Mouse (Mus musculus) embryo, embryonic 10 days (tissue): ENCODE results near the gene S100a11.
"Not testable (repeated sequence)": the region's sequence is repeated elsewhere in the genome, so short reads cannot be mapped to it uniquely, and the experiment has no call there.

Experiments
- DNase-seq: peaks from one replicate; pipeline ENCODE4 v3.0.0-alpha.2; 2015; ENCODE audit warnings: low spot score

S100a11 gene

GRCm38 (mm10) chr3:93520330-93521193 is at the start of gene S100a11:
Gene S100a11, plus strand, starts transcription at chr3:93520488.
- DNase-seq, result peak; percentile 65

- DNase-seq, result no peak
Measured at GRCm38 (mm10) chr3:93480053-93480452, 40.2 kb upstream of the S100a11 start.

GRCm38 (mm10) chr3:93481982-93482616 is 38.2 kb upstream of the S100a11 start:
- DNase-seq, result peak; percentile 32

DNA sequence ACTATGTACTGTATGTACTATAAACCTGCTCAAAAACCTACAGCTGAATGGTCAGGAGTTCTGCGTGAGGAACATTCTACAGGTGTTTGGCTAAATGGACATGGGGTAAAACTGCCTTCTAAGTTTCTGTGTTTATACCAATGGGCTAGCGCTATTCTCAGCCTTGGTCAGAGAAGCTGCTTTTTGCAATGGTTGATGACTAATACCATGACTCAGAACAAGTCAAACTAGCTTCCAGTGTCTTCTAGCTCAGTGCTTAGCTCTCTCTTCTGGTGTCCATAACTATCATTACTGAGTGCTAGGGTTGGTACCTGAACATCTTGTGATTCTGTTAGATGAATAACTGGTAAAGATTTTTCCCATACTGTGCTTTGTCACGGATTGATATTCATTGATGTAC is 34.7 kb upstream of the S100a11 start:
- DNase-seq, result no peak

DNA sequence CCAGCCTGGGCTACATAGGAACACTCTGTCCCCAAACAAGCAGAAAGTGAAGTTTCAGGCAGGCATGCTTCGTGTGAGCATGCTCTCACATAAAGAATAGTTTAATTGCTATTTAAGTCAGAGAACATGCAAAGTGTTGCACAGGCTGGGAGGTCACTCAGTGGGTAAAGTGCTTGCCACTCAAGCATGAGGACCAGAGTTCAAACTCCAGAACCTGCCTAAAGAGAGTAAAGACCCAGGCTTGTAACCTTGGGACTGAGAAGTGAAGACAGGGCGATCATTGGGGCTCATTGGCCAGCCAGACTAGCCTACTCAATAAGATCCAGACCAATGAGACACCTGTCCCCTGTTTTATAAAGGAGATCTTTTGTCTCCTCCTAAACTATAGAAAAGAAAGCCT is 31.7 kb upstream of the S100a11 start:
- DNase-seq, result no peak

DNA sequence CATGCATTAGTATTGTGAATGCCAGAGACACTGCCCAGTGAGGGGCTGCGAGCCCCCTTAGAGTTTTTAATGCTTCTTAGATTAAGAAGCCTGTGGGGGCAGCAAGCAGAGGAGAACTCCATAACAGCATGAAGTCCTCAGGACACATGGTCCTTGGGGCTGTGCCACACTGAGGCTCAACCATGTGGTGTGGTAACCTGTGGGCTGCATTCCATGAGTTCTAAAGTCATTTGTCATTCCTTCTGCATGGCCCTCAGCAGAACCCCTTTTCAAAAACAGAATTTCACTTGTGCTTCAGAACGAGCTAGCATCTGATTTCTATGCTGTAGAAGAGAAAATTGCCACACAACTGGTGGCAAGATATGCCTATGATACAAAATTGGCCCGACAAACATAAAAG is 28.1 kb upstream of the S100a11 start:
- no peak for DNase-seq

DNA sequence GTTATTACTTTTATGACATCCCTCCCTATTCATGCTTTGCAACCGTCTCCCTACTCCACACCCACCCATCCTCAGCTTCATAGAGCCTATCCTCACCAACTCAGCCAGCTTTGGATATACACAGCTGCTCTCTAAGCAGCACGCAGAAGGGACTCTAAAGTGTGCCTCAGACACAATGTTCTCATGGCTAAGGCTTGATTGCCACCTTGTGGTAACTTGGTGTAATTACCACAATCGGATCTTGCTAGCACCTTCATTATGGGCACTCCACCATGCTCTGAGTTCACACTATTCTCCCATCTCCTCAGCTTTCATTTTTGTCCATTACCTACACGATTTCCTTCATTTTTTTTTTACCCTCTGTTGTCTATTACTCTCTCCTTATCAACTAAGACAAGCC is 26.3 kb upstream of the S100a11 start:
- peak; percentile 92 for DNase-seq

GRCm38 (mm10) chr3:93494774-93495173 is 25.5 kb upstream of the S100a11 start:
- DNase-seq, result not testable (repeated sequence)

DNA sequence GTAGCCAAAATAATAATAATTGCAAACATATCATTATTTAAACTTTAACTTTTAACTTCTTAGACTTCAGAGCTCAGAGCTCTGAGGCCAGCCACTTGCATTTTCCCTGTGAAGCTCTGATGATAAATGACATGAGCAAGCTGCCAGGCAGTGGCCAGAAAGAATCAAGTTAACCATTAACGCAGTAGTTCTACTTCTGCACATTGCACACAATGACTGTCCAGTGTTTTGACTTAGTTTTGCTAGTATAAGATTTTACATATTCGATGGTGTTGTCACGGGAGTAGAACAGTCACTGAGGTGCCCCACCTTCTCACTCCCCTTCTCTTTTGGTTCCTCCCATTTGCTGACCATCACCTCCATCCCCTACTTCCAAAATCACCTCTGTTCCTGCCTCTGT is 23.2 kb upstream of the S100a11 start:
- DNase-seq, result no peak

- no peak for DNase-seq
Measured at GRCm38 (mm10) chr3:93499129-93499528, 21.2 kb upstream of the S100a11 start.

GRCm38 (mm10) chr3:93504536-93505189 is 15.6 kb upstream of the S100a11 start:
- DNase-seq, result peak; percentile 13

DNA sequence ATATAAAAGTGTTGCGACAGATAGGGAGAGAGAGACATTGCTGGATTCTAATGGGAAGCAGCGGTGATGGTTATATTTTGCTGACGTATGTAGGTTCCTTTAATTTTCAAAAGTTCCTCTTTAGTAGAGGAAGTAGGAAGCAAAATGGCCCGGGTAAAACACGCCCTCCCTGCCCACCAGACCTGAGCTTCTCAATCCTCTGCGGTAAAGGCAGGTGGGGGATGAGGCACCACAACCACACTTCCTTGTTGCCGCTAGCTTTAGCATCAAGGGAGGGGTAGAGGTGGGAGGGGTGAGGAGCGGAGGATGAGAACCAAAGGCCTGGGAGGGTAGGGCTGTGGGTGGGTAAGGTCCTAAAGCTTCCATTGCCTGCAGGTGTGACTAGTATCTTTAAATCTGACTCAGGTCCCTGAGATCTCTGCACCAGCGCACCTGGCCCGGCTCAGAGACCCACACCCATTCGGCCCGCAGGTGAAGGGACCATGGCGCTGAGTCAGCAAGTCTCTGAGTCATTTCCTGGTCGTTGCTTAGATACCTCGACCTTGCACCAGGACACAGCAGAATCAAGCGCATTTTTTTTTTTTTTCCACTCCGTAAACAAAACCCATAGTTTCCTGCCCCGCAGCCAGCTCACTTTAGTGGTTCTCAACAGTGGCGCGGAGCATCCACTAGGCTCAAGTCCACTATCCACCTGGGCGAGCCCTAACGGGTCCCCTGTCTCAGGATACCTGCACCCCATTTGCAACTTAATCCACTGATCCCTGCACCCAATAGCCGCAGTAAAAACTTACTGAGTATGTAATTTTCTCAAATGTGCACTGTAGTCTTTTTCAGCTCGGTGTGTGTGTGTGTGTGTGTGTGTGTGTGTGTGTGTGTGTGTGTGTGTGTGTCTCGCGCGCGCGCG is 14.1 kb upstream of the S100a11 start:
- no peak for DNase-seq

DNA sequence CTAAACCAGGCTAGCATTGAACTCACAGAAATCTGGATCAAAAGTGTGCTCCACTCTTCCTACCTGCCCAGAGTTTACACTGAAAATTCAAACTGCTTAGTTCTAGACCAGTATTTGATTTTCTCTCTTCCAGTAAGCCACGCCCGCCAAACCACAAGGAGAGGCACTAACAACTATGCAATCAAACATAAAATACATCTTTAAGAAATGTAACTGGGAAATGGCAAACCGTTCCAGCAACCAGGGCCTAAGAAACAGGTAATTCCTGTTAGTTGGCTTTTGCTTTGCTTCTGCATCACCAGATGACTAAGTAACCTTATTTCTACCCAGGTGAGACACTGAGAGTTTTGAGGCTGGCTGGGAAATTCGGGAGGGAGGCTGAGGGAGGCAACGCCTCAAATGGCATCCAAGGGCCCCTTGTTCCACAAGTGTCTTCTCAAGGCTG is 13.4 kb upstream of the S100a11 start:
- DNase-seq, result no peak

DNA sequence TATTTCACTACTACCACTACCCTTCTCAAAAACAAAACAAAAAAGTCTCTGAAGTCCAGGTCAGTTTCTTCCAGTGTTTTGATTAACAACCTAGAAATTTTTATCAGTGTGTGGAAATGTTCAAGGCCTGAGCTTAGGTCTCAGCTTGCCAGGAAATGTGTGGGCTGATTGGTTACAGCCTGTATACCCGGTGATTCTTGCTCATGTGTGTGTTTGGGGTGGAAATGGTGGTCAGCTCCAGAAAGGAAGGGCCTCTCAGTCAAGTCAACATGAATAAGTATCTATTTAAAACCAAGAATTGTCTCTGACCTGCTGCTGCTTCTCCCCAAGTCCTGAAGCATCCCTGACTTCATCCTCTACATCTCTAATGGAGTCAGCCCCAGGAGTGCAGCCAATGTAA is 11.0 kb upstream of the S100a11 start:
- no peak for DNase-seq

- DNase-seq, result no peak
Measured at GRCm38 (mm10) chr3:93511036-93511435, 9.3 kb upstream of the S100a11 start.

GRCm38 (mm10) chr3:93511801-93512200 is 8.5 kb upstream of the S100a11 start:
- DNase-seq, result no peak

- no peak for DNase-seq
Measured at GRCm38 (mm10) chr3:93512386-93513101, 7.7 kb upstream of the S100a11 start.

GRCm38 (mm10) chr3:93514628-93515027 is 5.7 kb upstream of the S100a11 start:
- DNase-seq, result no peak

- DNase-seq, result no peak
Measured at GRCm38 (mm10) chr3:93517343-93517742, 2.9 kb upstream of the S100a11 start.

DNA sequence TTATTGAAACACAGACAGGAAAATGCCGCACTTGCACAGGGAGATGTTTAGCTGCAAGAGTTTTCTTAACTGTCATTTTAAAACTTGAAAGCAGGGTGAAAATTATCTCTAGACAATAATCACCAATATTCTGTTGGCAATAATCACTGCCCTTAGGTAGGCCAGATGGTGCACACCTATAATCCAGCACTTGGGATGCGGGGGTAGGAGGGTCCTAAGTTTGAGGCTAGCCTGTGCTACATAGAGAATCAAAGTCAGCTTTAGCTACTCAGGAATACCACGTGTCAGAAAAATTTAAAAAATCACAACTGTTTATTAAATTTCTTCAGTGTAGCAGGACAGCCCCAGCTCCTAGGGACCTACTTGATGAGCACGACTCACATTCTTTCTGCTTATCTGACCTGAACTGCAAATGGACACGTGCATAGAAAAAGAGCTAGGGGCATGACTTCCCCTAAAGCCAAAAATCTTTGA is 395 bp upstream of the S100a11 start:
- no peak for DNase-seq

DNA sequence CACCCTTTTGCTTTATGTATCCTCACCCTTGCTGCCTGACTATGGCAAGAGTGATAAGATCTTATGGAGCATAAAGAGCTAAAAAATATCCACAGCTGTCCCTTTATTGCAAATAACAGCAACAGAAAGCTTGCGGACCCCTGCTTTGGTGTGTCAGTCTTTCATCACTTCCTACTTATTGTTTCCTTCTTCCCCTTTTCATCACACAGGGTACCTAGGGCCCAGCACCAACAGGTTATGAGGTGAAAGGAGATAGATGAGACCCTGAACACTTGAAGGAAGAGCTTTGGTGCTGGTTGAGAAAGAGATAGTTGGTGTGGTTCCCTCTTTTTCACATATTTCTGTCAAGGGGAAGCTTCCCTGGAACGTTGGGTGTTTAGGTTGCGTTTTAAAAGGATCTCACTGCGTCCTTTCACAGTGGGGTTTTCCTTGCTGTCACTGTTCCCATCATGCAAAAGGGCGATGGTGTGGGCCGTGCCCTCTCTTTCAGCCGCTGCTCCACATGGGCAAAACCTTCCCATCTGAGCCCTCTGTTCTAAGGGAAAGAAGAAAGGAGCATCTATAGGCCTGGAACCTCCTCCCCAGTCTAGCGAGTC is 1.3 kb downstream of the S100a11 start:
- DNase-seq, result no peak
